Mouse (Mus musculus): ENCODE data around the gene Vmn1r86. TPM values are rescaled to one million over a fixed set of nuclear protein-coding genes. Genes with fewer than 3 reads are reported as not detected.

Vmn1r86 gene
- total RNA-seq (2012; rRNA removed) (not detected in 2 replicates), total RNA-seq (2014; rRNA removed) (not detected in 2 replicates), polyA plus RNA-seq (2012; ENCODE audit: insufficient read length, low read depth) (not detected in 2 replicates)

DNA sequence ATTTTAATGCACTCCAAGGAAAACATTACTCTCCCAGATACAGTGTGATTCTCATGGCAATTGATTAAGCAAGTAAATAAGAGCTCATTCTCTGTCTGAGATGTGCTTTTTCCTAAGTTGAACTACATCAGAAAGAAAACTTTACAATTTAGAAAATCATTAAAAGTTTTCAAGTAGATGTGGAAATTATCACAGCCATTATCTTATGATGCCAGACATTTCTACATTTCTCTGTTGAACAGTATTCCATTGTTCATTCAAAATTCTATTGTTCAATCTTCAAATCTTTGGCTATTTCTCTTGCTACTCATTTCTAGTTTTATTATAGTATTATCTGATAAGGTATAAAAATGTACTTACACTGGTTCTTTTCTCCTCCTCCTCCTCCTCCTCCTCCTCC, at the start of gene Vmn1r86:
Gene Vmn1r86 (minus strand): TSS at position 101 of the 400 bp plus-strand sequence.
- Histone ChIP-seq H3K4me1 (ENCODE audit: control insufficient read depth in 1 of 2, insufficient read depth in 2 of 2) (no peaks in the 10 kb centered on the region), H3K36me3 (replicated peaks in 1 of 2; ENCODE audit: control insufficient read depth in 1 of 2, insufficient read depth in 1 of 2, low read length in 1 of 2) (no peaks in the 10 kb centered on the region), H3K4me3 (replicated peaks in 1 of 3; ENCODE audit: low read depth in 2 of 3, low read length in 2 of 3, poor library complexity in 1 of 3) (no peak within 1 kb of the TSS), H3K27me3 (replicated peaks) (peaks cover 25% of the 10 kb centered on the region), H3K4me2 (ENCODE audit: insufficient read depth, low read depth, poor library complexity, severe bottlenecking) (no peak within 1 kb of the TSS), H3K9me3 (replicated peaks; ENCODE audit: low read length) (no peaks in the 10 kb centered on the region), H3K9ac (ENCODE audit: insufficient read depth, low read depth) (no peak within 1 kb of the TSS), H3K27ac (ENCODE audit: insufficient read depth, low read depth) (no peak within 1 kb of the TSS), H3K79me2 (replicated peaks; ENCODE audit: control insufficient read depth, extremely low read depth, insufficient read depth, poor library complexity, severe bottlenecking) (no peaks in the 10 kb centered on the region)
- dilution Hi-C loops (cut with MboI; ENCODE audit: extremely low pct_ligation_motif_present, extremely low pct_unique_long_range_greater_than_20kb, low sequenced_read_pairs) = no loop called here
- in situ Hi-C loops (cut with MboI; ENCODE audit: low pct_ligation_motif_present, low pct_unique_long_range_greater_than_20kb, low sequenced_read_pairs) = no loop called here
- TF ChIP-seq BHLHE40 (IDR thresholded peaks at IDR 0.05; ENCODE audit: low read depth, low read length) (no peak), UBTF (IDR thresholded peaks at IDR 0.05; ENCODE audit: low read depth, low read length) (no peak), POLR2AphosphoS2 (IDR thresholded peaks at IDR 0.05; ENCODE audit: low read depth, low read length) (no peak), IRF4 (IDR thresholded peaks at IDR 0.05; ENCODE audit: low read depth, low read length) (no peak), CHD2 (IDR thresholded peaks at IDR 0.05; ENCODE audit: low read length) (no peak), NRF1 (IDR thresholded peaks at IDR 0.05; ENCODE audit: low read depth, low read length) (no peak), MYC (IDR thresholded peaks at IDR 0.05; ENCODE audit: low read depth, low read length) (no peak)
- DNase-seq (ENCODE audit: extremely low read depth) = no peak

DNA sequence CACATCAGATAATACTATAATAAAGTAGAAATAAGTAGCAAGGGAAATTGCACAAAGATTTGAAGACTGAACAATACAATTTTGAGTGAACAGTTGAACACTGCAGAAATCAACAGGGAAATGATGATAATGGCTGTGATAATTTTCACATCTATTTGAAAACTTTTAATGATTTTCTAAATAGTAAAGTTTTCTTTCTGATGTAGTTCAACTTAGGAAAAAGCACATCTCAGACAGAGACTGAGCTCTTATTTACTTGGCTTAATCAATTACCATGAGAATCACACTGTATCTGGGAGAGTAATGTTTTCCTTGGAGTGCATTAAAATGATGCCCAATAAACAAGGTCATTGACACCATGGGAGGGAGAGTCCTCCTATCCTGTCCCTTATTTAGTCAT, 39.6 kb upstream of the Vmn1r86 start, which contains the start of gene Vmn1r88:
Gene Vmn1r88 (plus strand): TSS at position 301 of the 400 bp plus-strand sequence.
- Histone ChIP-seq H3K27me3 (replicated peaks) (peaks cover 15% of the 10 kb centered on the region), H3K4me2 (ENCODE audit: insufficient read depth, low read depth, poor library complexity, severe bottlenecking) (no peak within 1 kb of the TSS), H3K27ac (ENCODE audit: insufficient read depth, low read depth) (no peak within 1 kb of the TSS), H3K9ac (ENCODE audit: insufficient read depth, low read depth) (no peak within 1 kb of the TSS), H3K4me1 (ENCODE audit: control insufficient read depth in 1 of 2, insufficient read depth in 2 of 2) (no peaks in the 10 kb centered on the region), H3K4me3 (replicated peaks in 1 of 3; ENCODE audit: low read depth in 2 of 3, low read length in 2 of 3, poor library complexity in 1 of 3) (no peak within 1 kb of the TSS), H3K9me3 (replicated peaks; ENCODE audit: low read length) (no peaks in the 10 kb centered on the region), H3K79me2 (replicated peaks; ENCODE audit: control insufficient read depth, extremely low read depth, insufficient read depth, poor library complexity, severe bottlenecking) (no peaks in the 10 kb centered on the region), H3K36me3 (replicated peaks in 1 of 2; ENCODE audit: control insufficient read depth in 1 of 2, insufficient read depth in 1 of 2, low read length in 1 of 2) (no peaks in the 10 kb centered on the region)
- DNase-seq (ENCODE audit: extremely low read depth) = no peak
- TF ChIP-seq ETS1 (conservative IDR thresholded peaks at IDR 0.05; ENCODE audit: low read depth, low read length) (no peak), KAT2A (IDR thresholded peaks at IDR 0.05; ENCODE audit: insufficient replicate concordance, low read length) (no peak), RAD21 (IDR thresholded peaks at IDR 0.05; ENCODE audit: low read depth, low read length) (no peak), PAX5 (IDR thresholded peaks at IDR 0.05; ENCODE audit: low read length) (no peak), HCFC1 (IDR thresholded peaks at IDR 0.05; ENCODE audit: low read depth, low read length) (no peak), ZNF384 (IDR thresholded peaks at IDR 0.05; ENCODE audit: low read depth, low read length) (no peak), MAX (IDR thresholded peaks at IDR 0.05; ENCODE audit: low read length) (no peak), MEF2A (IDR thresholded peaks at IDR 0.05; ENCODE audit: borderline replicate concordance, low read depth, low read length) (no peak), SIN3A (IDR thresholded peaks at IDR 0.05; ENCODE audit: low read length) (no peak), E2F4 (IDR thresholded peaks at IDR 0.05; ENCODE audit: insufficient replicate concordance, low read depth, low read length) (no peak), ELF1 (IDR thresholded peaks at IDR 0.05; ENCODE audit: low read depth, low read length) (no peak), ZKSCAN1 (IDR thresholded peaks at IDR 0.05; ENCODE audit: borderline replicate concordance, low read depth, low read length) (no peak)
- dilution Hi-C loops (cut with MboI; ENCODE audit: extremely low pct_ligation_motif_present, extremely low pct_unique_long_range_greater_than_20kb, low sequenced_read_pairs) = no loop called here
- in situ Hi-C loops (cut with MboI; ENCODE audit: low pct_ligation_motif_present, low pct_unique_long_range_greater_than_20kb, low sequenced_read_pairs) = no loop called here
